Mouse (Mus musculus) T-helper 2 cell (primary cell): ENCODE results near the gene Ppp1r12b.

Source experiments
- in situ Hi-C: fragments of 300-600 bp; cut with MboI, MseI; formaldehyde crosslinking; loops from one replicate; pipeline ENCODE4 v1.15.1; 2025; ENCODE audit warnings: high pct_unique_total_duplicates

The Ppp1r12b gene

GRCm38 (mm10) chr1:134955637-134956176 is at the start of gene Ppp1r12b:
TSS of gene Ppp1r12b (minus strand) at chr1:134955942.
- in situ Hi-C loops, result no loop called here

- in situ Hi-C loops, result no loop called here
Observed at GRCm38 (mm10) chr1:135003346-135003745, 47.6 kb upstream of the Ppp1r12b start.

- in situ Hi-C loops, result no loop called here
Observed at GRCm38 (mm10) chr1:135000527-135000926, 44.8 kb upstream of the Ppp1r12b start.

- in situ Hi-C loops, result no loop called here
Observed at GRCm38 (mm10) chr1:134998231-134998630, 42.5 kb upstream of the Ppp1r12b start.

- in situ Hi-C loops, result no loop called here
Observed at GRCm38 (mm10) chr1:134997568-134997967, 41.8 kb upstream of the Ppp1r12b start.

- in situ Hi-C loops, result no loop called here
Observed at GRCm38 (mm10) chr1:134996471-134996870, 40.7 kb upstream of the Ppp1r12b start.

GRCm38 (mm10) chr1:134995954-134996353 is 40.2 kb upstream of the Ppp1r12b start:
- in situ Hi-C loops, result no loop called here

GRCm38 (mm10) chr1:134995437-134995836 is 39.7 kb upstream of the Ppp1r12b start:
- in situ Hi-C loops, result no loop called here

- in situ Hi-C loops, result loop anchor here (5.0 kb wide), 1 partner anchor 108 kb away; no protein-coding TSS in a partner anchor
Observed at GRCm38 (mm10) chr1:134994739-134995138, 39.0 kb upstream of the Ppp1r12b start.

GRCm38 (mm10) chr1:134992046-134992645 is 36.4 kb upstream of the Ppp1r12b start:
- in situ Hi-C loops, result loop anchor here (5.0 kb wide), 1 partner anchor 110 kb away; no protein-coding TSS in a partner anchor

GRCm38 (mm10) chr1:134989372-134989771 is 33.6 kb upstream of the Ppp1r12b start:
- in situ Hi-C loops, result no loop called here

GRCm38 (mm10) chr1:134987962-134988341 is 32.2 kb upstream of the Ppp1r12b start:
- in situ Hi-C loops, result no loop called here

GRCm38 (mm10) chr1:134987173-134987961 is 31.6 kb upstream of the Ppp1r12b start:
- in situ Hi-C loops, result no loop called here

GRCm38 (mm10) chr1:134972920-134973319 is 17.2 kb upstream of the Ppp1r12b start:
- in situ Hi-C loops, result no loop called here

GRCm38 (mm10) chr1:134965430-134965829 is 9.7 kb upstream of the Ppp1r12b start:
- in situ Hi-C loops, result loop anchor here (5.0 kb wide), 1 partner anchor 413 kb away; no protein-coding TSS in a partner anchor

GRCm38 (mm10) chr1:134962821-134963220 is 7.1 kb upstream of the Ppp1r12b start:
- in situ Hi-C loops, result no loop called here

GRCm38 (mm10) chr1:134962053-134962803 is 6.5 kb upstream of the Ppp1r12b start, which contains the start of gene Ube2t:
TSS of gene Ube2t (plus strand) at chr1:134962565.
- in situ Hi-C loops, result no loop called here

GRCm38 (mm10) chr1:134960634-134961033 is 4.9 kb upstream of the Ppp1r12b start:
- in situ Hi-C loops, result no loop called here

- in situ Hi-C loops, result no loop called here
Observed at GRCm38 (mm10) chr1:134955050-134955636, 599 bp downstream of the Ppp1r12b start.

- in situ Hi-C loops, result no loop called here
Observed at GRCm38 (mm10) chr1:134949946-134950345, 5.8 kb downstream of the Ppp1r12b start.

GRCm38 (mm10) chr1:134947590-134947989 is 8.2 kb downstream of the Ppp1r12b start:
- in situ Hi-C loops, result no loop called here
